Mouse (Mus musculus) MEL (cell line): Measurements from ENCODE around the gene Pygm. TPM values are rescaled to one million over a fixed set of nuclear protein-coding genes. Genes with fewer than 3 reads are reported as not detected.

Experiments
- DNase-seq: peaks from one replicate; pipeline ENCODE4 v3.0.0; 2011; ENCODE audit warnings: low read depth, low spot score
- H3K27ac ChIP-seq: 2 replicates; pipeline ENCODE4 v1.5.1; 2012; ENCODE audit warnings: low read depth, mild to moderate bottlenecking, control low read depth, low read length, moderate library complexity; ENCODE audit not compliant: control insufficient read depth
- H3K27me3 ChIP-seq, 2 experiments: fragments of 150-350 bp in 1 of 2; sonication (generic) in 1 of 2; 2 replicates each; pipeline ENCODE4 v1.6.1; 2012; ENCODE audit warnings: low read length in 2 of 2, mild to moderate bottlenecking in 2 of 2, improper control_type of control experiment in 1 of 2, moderate library complexity in 1 of 2; ENCODE audit not compliant: insufficient read depth in 2 of 2, control insufficient read depth in 1 of 2
- H3K36me3 ChIP-seq, 2 experiments: 2 replicates each; pipeline ENCODE4 v1.6.1; 2012 to 2014; ENCODE audit warnings: low read length in 2 of 2, improper control_type of control experiment in 1 of 2, inconsistent platforms in 1 of 2, mild to moderate bottlenecking in 1 of 2; ENCODE audit not compliant: insufficient read depth in 2 of 2, control insufficient read depth in 1 of 2
- H3K4me1 ChIP-seq, 2 experiments: fragments of 150-350 bp in 1 of 2; sonication (generic) in 1 of 2; 2 replicates each; pipeline ENCODE4 v1.6.1; 2012; ENCODE audit warnings: low read length in 2 of 2, improper control_type of control experiment in 1 of 2, mild to moderate bottlenecking in 1 of 2; ENCODE audit not compliant: insufficient read depth in 2 of 2, control insufficient read depth in 1 of 2
- H3K4me3 ChIP-seq, 2 experiments: fragments of 150-350 bp in 1 of 2; sonication (generic) in 1 of 2; 2 replicates each; pipeline ENCODE4 v1.5.1; 2012; ENCODE audit warnings: low read depth in 2 of 2, low read length in 2 of 2, mild to moderate bottlenecking in 2 of 2, moderate library complexity in 2 of 2, control low read depth in 1 of 2, improper control_type of control experiment in 1 of 2; ENCODE audit not compliant: control insufficient read depth in 1 of 2, insufficient read depth in 1 of 2
- H3K79me2 ChIP-seq: 2 replicates; pipeline ENCODE4 v1.6.1; 2012; ENCODE audit warnings: mild to moderate bottlenecking, low read length, moderate library complexity; ENCODE audit not compliant: control insufficient read depth, poor library complexity, insufficient read depth
- H3K9ac ChIP-seq: 2 replicates; pipeline ENCODE4 v1.6.1; 2012; ENCODE audit warnings: low read depth, mild to moderate bottlenecking, control low read depth, low read length, moderate library complexity; ENCODE audit not compliant: control insufficient read depth, poor library complexity, severe bottlenecking
- H3K9me3 ChIP-seq: fragments of 150-350 bp; sonication (generic); replicated peaks from 2 replicates; pipeline ENCODE4 v1.6.1; 2012; ENCODE audit warnings: mild to moderate bottlenecking, low read length, improper control_type of control experiment, moderate library complexity; ENCODE audit not compliant: insufficient read depth
- BHLHE40 ChIP-seq: IDR thresholded peaks from 2 replicates; pipeline ENCODE4 v1.6.1; 2012; ENCODE audit warnings: low read depth, mild to moderate bottlenecking, inconsistent platforms, low read length, improper control_type of control experiment, borderline replicate concordance
- E2F4 ChIP-seq: IDR thresholded peaks from 2 replicates; pipeline ENCODE4 v1.6.1; 2011; ENCODE audit warnings: low read depth, low read length, improper control_type of control experiment, borderline replicate concordance
- ELF1 ChIP-seq: IDR thresholded peaks from 2 replicates; pipeline ENCODE4 v1.6.1; 2014; ENCODE audit warnings: low read depth, mild to moderate bottlenecking, inconsistent platforms, low read length, improper control_type of control experiment, moderate library complexity
- GATA1 ChIP-seq: IDR thresholded peaks from 2 replicates; pipeline ENCODE4 v1.6.1; 2011; ENCODE audit warnings: low read depth, low read length, improper control_type of control experiment
- KAT2A ChIP-seq: conservative IDR thresholded peaks from 2 replicates; pipeline ENCODE4 v1.6.1; 2012; ENCODE audit warnings: low read depth, low read length, improper control_type of control experiment, inconsistent platforms
- MAFK ChIP-seq: IDR thresholded peaks from 2 replicates; pipeline ENCODE4 v1.6.1; 2011; ENCODE audit warnings: low read depth, mild to moderate bottlenecking, low read length, improper control_type of control experiment, borderline replicate concordance
- MAZ ChIP-seq: IDR thresholded peaks from 2 replicates; pipeline ENCODE4 v1.6.1; 2012; ENCODE audit warnings: low read depth, mild to moderate bottlenecking, inconsistent platforms, low read length, improper control_type of control experiment
- MXI1 ChIP-seq: IDR thresholded peaks from 2 replicates; pipeline ENCODE4 v1.6.1; 2011; ENCODE audit warnings: mild to moderate bottlenecking, low read depth, low read length, improper control_type of control experiment
- MYB ChIP-seq: IDR thresholded peaks from 2 replicates; pipeline ENCODE4 v1.6.1; 2011; ENCODE audit warnings: mild to moderate bottlenecking, low read depth, low read length, improper control_type of control experiment
- NELFE ChIP-seq: IDR thresholded peaks from 2 replicates; pipeline ENCODE4 v1.6.1; 2011; ENCODE audit warnings: low read depth, low read length, improper control_type of control experiment
- POLR2AphosphoS2 ChIP-seq: IDR thresholded peaks from 2 replicates; pipeline ENCODE4 v1.6.1; 2011; ENCODE audit warnings: low read length, improper control_type of control experiment
- RCOR1 ChIP-seq: IDR thresholded peaks from 2 replicates; pipeline ENCODE4 v1.6.1; 2012; ENCODE audit warnings: low read depth, mild to moderate bottlenecking, inconsistent platforms, low read length, improper control_type of control experiment
- SIN3A ChIP-seq: IDR thresholded peaks from 2 replicates; pipeline ENCODE4 v1.6.1; 2012; ENCODE audit warnings: low read length, improper control_type of control experiment, inconsistent platforms
- SMC3 ChIP-seq: IDR thresholded peaks from 2 replicates; pipeline ENCODE4 v1.6.1; 2011; ENCODE audit warnings: low read depth, low read length, improper control_type of control experiment
- TAL1 ChIP-seq: IDR thresholded peaks from 2 replicates; pipeline ENCODE4 v1.6.1; 2012; ENCODE audit warnings: mild to moderate bottlenecking, inconsistent platforms, low read length, moderate library complexity, mixed read lengths
- UBTF ChIP-seq: IDR thresholded peaks from 2 replicates; pipeline ENCODE4 v1.6.1; 2012; ENCODE audit warnings: low read depth, mild to moderate bottlenecking, inconsistent platforms, low read length, improper control_type of control experiment, moderate library complexity, borderline replicate concordance; ENCODE audit not compliant: insufficient read depth
- USF2 ChIP-seq, 2 experiments: IDR thresholded peaks; 2 replicates each; pipeline ENCODE4 v1.6.1; 2011 to 2012; ENCODE audit warnings: improper control_type of control experiment in 2 of 2, low read length in 2 of 2, borderline replicate concordance in 1 of 2, inconsistent platforms in 1 of 2, low read depth in 1 of 2, mild to moderate bottlenecking in 1 of 2; ENCODE audit not compliant: insufficient read depth in 1 of 2
- ZC3H11A ChIP-seq: IDR thresholded peaks from 2 replicates; pipeline ENCODE4 v1.6.1; 2012; ENCODE audit warnings: low read depth, mild to moderate bottlenecking, inconsistent platforms, low read length, improper control_type of control experiment
- polyA plus RNA-seq, 2 experiments: library from polyadenylated mRNA; stranded (reverse) in 1 of 2; unstranded in 1 of 2; fragments of >175 nt in 1 of 2; fragments of >200 nt in 1 of 2; gene quantifications; 2 replicates each; pipeline versions ENCODE4 v1.2.1 to v1.2.4; 2012; ENCODE audit warnings: low replicate concordance in 2 of 2, low read depth in 1 of 2; ENCODE audit not compliant: insufficient read length in 2 of 2, insufficient read depth in 1 of 2, missing spikeins in 1 of 2
- total RNA-seq: library from RNA; depleted of rRNA; stranded (reverse); fragments of 300-350 nt; gene quantifications from 2 replicates; pipeline ENCODE4 v1.2.3, GENCODE M21; 2012

The Pygm gene
- total and polyA plus RNA-seq, 3 experiments, result 0.73 to 3.3 TPM; not detected in 1

DNA sequence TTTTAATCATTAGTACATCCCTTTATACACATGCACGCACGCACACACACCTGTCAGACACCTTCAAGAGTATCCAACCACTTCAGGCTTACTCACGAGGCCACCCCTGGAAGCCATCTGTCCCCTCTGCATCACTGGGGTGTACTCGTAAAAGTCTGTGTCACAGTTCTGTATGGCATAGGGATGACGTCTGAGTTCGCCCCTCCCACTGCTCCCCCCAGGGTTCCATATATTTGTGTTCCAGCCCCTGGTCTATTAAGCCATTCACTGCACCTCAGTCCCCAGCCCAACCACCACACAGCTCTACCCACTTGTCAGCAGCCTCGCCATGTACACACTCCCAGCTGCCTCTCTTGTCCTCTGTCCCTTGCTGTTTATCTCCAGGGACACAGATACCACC, 37.8 kb downstream of the Pygm start:
- H3K79me2 ChIP-seq, result no peaks in the 10 kb centered on the region
- H3K9ac ChIP-seq, result no peak overlapping the region
- H3K4me1 ChIP-seq, result no peaks in the 10 kb centered on the region
- TF ChIP-seq MAFK, result no peak
- no peak for TF ChIP-seq SMC3
- no peak overlapping the region for H3K27ac ChIP-seq
- no peak for DNase-seq
- H3K9me3 ChIP-seq, result no peaks in the 10 kb centered on the region
- H3K4me3 ChIP-seq, result no peak overlapping the region
- no peaks in the 10 kb centered on the region for H3K27me3 ChIP-seq
- H3K36me3 ChIP-seq, result no peaks in the 10 kb centered on the region

- Histone ChIP-seq H3K79me2 (no peaks in the 10 kb centered on the region), H3K36me3 (no peaks in the 10 kb centered on the region), H3K27ac (no peak overlapping the region), H3K4me3 (no peak overlapping the region), H3K27me3 (no peaks in the 10 kb centered on the region), H3K9me3 (no peaks in the 10 kb centered on the region), H3K9ac (no peak overlapping the region), H3K4me1 (no peaks in the 10 kb centered on the region)
- TF ChIP-seq KAT2A (no peak), RCOR1 (no peak), POLR2AphosphoS2 (no peak), UBTF (no peak), ELF1 (no peak), USF2 (IDR thresholded peaks at IDR 0.05; ENCODE audit: borderline replicate concordance in 1 of 2, insufficient read depth in 1 of 2, low read depth in 1 of 2, low read length in 2 of 2) (no peak), TAL1 (no peak), E2F4 (no peak), MAZ (no peak), NELFE (no peak), ZC3H11A (no peak), MXI1 (no peak), MAFK (no peak), SIN3A (no peak), SMC3 (no peak), GATA1 (no peak), BHLHE40 (no peak), MYB (no peak)
- no peak for DNase-seq
These were observed 39.0 kb downstream of the Pygm start for GRCm38 (mm10) chr19:6423241-6423640.
